In genomic region chr4:119320131-119320830, GRCm38 (mm10) we compare ENCODE assay signal across 7 mouse cellular contexts. TPM values are rescaled to one million over a fixed set of nuclear protein-coding genes. Genes with fewer than 3 reads are reported as not detected.
DNase-seq lines count a peak whose midpoint lies in the region; ATAC-seq lines count a peak whose summit lies in the region.

Ppih (minus strand) TSS chr4:119320546.

- peak; percentile 96 for DNase-seq in adrenal gland, postnatal 25 days
- DNase-seq in heart, adult 11 months = peak; percentile 99
- DNase-seq in kidney, adult 18-20 months = peak; percentile 97
- DNase-seq in limb, embryonic 11.5 days (ENCODE audit: low spot score) = peak; percentile 99
- peak; percentile 98 for DNase-seq in midbrain, embryonic 14.5 days
- DNase-seq in spleen, adult 18-20 months = peak; percentile 89 to 94

- H3K4me2 ChIP-seq in embryonic facial prominence, embryonic 12.5 days (replicated peaks) = peak within 1 kb of the TSS; percentile 87
- H3K4me2 ChIP-seq in limb, embryonic 11.5 days (ENCODE audit: low read depth, severe bottlenecking) = peak within 1 kb of the TSS; percentile 97
- H3K4me2 ChIP-seq in midbrain, embryonic 14.5 days (ENCODE audit: low read length) = peak within 1 kb of the TSS; percentile 71

- WGBS in embryonic facial prominence, embryonic 12.5 days = under 1% methylated on average over 44 of the region's 44 CpGs
- WGBS in limb, embryonic 11.5 days = under 1% methylated on average over 44 of the region's 44 CpGs
- WGBS in midbrain, embryonic 14.5 days = 1% methylated on average over 44 of the region's 44 CpGs

- ATAC-seq in embryonic facial prominence, embryonic 12.5 days (ENCODE audit: insufficient number of reproducible peaks, insufficient read depth, low FRiP score, low TSS enrichment) = peak; percentile 96
- peak; percentile 95 for ATAC-seq in limb, embryonic 11.5 days (ENCODE audit: insufficient number of reproducible peaks, low FRiP score, low TSS enrichment, low read depth)
- peak; percentile 96 for ATAC-seq in midbrain, embryonic 14.5 days (ENCODE audit: low FRiP score, low TSS enrichment)

- H3K4me3 ChIP-seq in embryonic facial prominence, embryonic 12.5 days = peak within 1 kb of the TSS; percentile 85
- peak within 1 kb of the TSS; percentile 81 for H3K4me3 ChIP-seq in limb, embryonic 11.5 days (ENCODE audit: low read depth, low read length)
- H3K4me3 ChIP-seq in midbrain, embryonic 14.5 days (replicated peaks; ENCODE audit: low read depth, low read length) = peak within 1 kb of the TSS; percentile 63

- H3K4me1 ChIP-seq in embryonic facial prominence, embryonic 12.5 days = peaks cover 14% of the 10 kb centered on the region
- no peaks in the 10 kb centered on the region; the same call in 1 of the 2 replicates for H3K4me1 ChIP-seq in limb, embryonic 11.5 days (ENCODE audit: control insufficient read depth, insufficient read depth, low read length)
- H3K4me1 ChIP-seq in midbrain, embryonic 14.5 days (ENCODE audit: control insufficient read depth, insufficient read depth, low read length) = peaks cover 11% of the 10 kb centered on the region

- H3K36me3 ChIP-seq in embryonic facial prominence, embryonic 12.5 days = peaks cover 34% of the 10 kb centered on the region
- peaks cover 8% of the 10 kb centered on the region; the same call in 1 of the 2 replicates for H3K36me3 ChIP-seq in limb, embryonic 11.5 days (ENCODE audit: control insufficient read depth, insufficient read depth, low read length)
- H3K36me3 ChIP-seq in midbrain, embryonic 14.5 days (ENCODE audit: control insufficient read depth, insufficient read depth, low read length) = peaks cover 28% of the 10 kb centered on the region

- H3K9ac ChIP-seq in embryonic facial prominence, embryonic 12.5 days = peak within 1 kb of the TSS; percentile 65
- peak within 1 kb of the TSS; percentile 77 for H3K9ac ChIP-seq in limb, embryonic 11.5 days (ENCODE audit: low read length)
- peak within 1 kb of the TSS; percentile 66 for H3K9ac ChIP-seq in midbrain, embryonic 14.5 days (replicated peaks; ENCODE audit: low read length)

- H3K27me3 ChIP-seq in embryonic facial prominence, embryonic 12.5 days = no peaks in the 10 kb centered on the region
- H3K27me3 ChIP-seq in limb, embryonic 11.5 days (ENCODE audit: control insufficient read depth, insufficient read depth, low read length) = no peaks in the 10 kb centered on the region
- no peaks in the 10 kb centered on the region for H3K27me3 ChIP-seq in midbrain, embryonic 14.5 days (ENCODE audit: control insufficient read depth, insufficient read depth, low read length)

- H3K27ac ChIP-seq in embryonic facial prominence, embryonic 12.5 days = peak within 1 kb of the TSS; percentile 89
- H3K27ac ChIP-seq in limb, embryonic 11.5 days (replicated peaks; ENCODE audit: low read depth, low read length) = peak within 1 kb of the TSS; percentile 72; the same call in 1 of the 2 replicates
- peak within 1 kb of the TSS; percentile 90 for H3K27ac ChIP-seq in midbrain, embryonic 14.5 days (replicated peaks; ENCODE audit: low read depth, low read length)

- H3K9me3 ChIP-seq in embryonic facial prominence, embryonic 12.5 days = no peaks in the 10 kb centered on the region
- no peaks in the 10 kb centered on the region for H3K9me3 ChIP-seq in limb, embryonic 11.5 days (ENCODE audit: control insufficient read depth, low read length)
- no peaks in the 10 kb centered on the region for H3K9me3 ChIP-seq in midbrain, embryonic 14.5 days (ENCODE audit: control insufficient read depth, low read length)

RNA-seq across cellular contexts. Expression of gene Ppih, which starts in this region (rescaled TPM):
- 14.1 and 26.4 TPM in 2 replicates for total RNA-seq in adrenal gland, postnatal 25 days (2021)
- polyA plus RNA-seq in embryonic facial prominence, embryonic 12.5 days (2016; fragmentation: Nextera tagmentation; extraction: Ambion mirVana) = 120 and 125 TPM in 2 replicates
- 162 and 170 TPM in 2 replicates for polyA plus RNA-seq in limb, embryonic 11.5 days (2014; fragmentation: Nextera tagmentation; extraction: Ambion mirVana)
- polyA plus RNA-seq in midbrain, embryonic 14.5 days (2014; fragmentation: Nextera tagmentation; extraction: Ambion mirVana) = 57.6 and 60.0 TPM in 2 replicates

Comparison
In these comparisons a context has a peak if more than half of its experiments do, and no peak if none do; other contexts are left out.
1. Peak in every context shown above with its lines: DNase-seq, ATAC-seq, H3K4me3 ChIP-seq and H3K27ac ChIP-seq.